Mouse (Mus musculus) ovary, postnatal 36 days (tissue): ENCODE data around the gene Usp48.
"Not testable (repeated sequence)": the region's sequence is repeated elsewhere in the genome, so short reads cannot be mapped to it uniquely, and the experiment has no call there.

Experiments used
- DNase-seq: peaks from one replicate; pipeline ENCODE4 v3.0.0; 2022; ENCODE audit warnings: low spot score, mixed read lengths

The Usp48 gene

DNA sequence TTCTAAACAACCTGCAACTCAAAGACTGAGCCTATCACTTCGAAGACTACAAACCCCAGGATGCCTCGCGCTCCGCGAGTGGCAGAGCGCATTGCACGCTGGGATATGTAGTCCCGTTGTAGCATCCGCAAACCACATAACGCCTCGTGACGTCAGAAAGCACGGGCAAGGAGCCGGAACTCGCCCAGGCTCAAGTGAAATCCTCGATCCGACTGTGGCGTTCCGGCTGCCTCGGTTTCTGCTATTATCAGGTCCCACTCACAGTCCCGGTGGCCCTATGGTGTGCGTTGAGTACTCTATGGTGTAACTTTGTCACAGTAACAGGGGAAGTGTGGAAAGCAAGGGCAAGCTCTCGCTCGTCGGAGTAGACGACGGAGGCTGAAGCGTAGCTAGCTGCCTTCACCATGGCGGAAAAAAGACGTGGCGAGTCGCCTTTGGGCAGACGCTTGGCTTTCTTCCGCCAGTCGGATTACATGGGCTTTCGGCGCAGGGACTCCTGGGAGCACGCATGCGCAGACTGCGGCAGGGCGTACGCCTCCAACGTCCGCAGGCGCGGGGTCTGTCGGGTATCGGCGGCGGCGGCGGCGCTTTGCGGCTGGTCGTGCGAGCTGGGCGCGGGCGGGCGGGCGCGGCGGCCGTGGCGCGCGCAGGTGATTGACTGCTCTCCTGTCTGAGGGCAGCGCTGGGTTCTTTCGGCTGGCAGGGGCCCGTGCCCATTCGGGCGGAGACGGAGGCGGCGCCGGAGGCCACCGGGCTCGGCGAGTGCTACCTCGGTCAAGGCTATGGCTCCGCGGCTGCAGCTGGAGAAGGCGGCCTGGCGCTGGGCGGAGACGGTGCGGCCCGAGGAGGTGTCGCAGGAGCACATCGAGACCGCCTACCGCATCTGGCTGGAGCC, at the start of gene Usp48:
Gene Usp48, plus strand, starts transcription at position 155 of the 895 bp plus-strand sequence.
- DNase-seq = peak; percentile 99

DNA sequence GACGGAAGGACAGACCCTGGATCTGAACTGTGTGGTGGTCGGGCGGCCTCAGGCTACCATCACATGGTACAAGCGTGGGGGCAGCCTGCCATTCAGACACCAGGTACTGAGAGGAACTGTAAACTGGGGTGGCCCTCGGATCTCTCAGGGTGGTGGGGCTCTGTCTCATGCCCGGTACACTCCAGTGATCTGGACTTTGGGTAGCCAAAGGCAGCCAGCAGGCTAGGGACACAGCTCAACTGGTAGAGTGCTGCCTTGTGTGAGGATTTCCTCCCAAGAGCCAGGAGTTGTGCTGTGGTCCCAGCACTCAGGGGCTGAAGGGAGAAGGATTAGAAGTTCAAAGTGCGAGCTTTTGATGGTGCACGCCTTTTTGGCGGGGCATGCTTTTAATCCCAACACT, 48.0 kb upstream of the Usp48 start:
- DNase-seq = no peak

DNA sequence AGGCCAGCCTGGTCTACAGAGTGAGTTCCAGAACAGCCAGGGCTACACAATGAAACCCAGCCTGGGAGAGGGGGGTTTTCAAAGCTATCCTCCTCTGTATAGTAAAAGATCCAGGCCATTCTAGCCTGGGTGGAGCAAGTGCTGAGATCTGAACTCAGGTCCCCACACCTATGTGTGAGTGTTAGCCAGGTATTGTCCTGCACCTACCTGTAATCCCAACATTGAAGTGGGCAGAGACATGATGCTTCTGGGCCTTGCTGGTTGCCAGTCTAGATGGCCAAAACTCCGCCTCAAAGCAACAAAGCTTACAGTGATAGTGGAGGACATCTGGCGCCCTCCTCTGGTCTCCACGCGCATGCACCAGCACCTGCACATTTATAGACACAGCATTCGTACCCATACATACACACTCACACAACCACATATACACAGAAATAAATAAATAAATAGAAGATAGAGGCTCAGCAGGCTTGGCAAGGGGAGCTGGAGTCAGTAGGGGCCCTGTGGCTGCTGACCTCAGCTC, 47.5 kb upstream of the Usp48 start:
- DNase-seq = peak; percentile 35

DNA sequence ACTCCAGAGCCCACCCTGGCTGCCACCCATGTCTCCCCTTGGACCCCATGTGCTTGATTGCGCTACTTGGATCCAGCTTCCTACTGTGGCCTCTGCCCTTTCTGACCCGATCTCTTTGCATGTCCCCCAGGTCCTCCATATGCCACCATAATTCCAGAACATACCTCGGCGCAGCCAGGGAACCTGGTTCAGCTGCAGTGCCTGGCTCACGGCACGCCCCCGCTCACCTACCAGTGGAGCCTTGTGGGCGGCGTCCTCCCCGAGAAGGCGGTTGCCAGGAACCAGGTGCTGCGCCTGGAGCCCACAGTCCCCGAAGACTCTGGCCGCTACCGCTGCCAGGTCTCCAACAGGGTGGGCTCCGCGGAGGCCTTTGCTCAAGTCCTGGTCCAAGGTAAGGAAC, 40.1 kb upstream of the Usp48 start:
- DNase-seq = no peak

GRCm38 (mm10) chr4:137556673-137557210, 36.8 kb upstream of the Usp48 start:
- DNase-seq = no peak

DNA sequence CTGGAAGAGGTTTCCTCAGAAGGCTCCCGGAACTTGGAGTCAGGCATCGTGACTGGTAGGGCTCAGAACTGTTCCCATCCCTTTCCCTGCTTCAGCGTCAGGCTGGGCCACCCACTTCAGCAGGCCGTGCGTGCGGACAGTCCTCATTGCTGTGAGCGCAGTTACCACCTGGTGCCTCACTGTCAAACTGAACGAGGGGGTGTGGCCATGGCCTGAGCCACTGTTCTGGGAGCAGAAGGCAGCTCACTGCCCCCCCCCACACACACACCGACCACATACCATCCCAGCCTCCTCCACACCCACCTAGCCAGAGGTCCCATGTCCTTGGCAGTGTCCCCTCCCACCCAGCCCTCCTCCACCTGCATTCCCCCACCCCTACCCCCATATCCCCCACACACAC, 23.7 kb upstream of the Usp48 start:
- no peak for DNase-seq

GRCm38 (mm10) chr4:137574469-137574868, 19.1 kb upstream of the Usp48 start, which contains the start of gene Ldlrad2:
TSS of gene Ldlrad2 (minus strand) at chr4:137574569.
- no peak for DNase-seq

DNA sequence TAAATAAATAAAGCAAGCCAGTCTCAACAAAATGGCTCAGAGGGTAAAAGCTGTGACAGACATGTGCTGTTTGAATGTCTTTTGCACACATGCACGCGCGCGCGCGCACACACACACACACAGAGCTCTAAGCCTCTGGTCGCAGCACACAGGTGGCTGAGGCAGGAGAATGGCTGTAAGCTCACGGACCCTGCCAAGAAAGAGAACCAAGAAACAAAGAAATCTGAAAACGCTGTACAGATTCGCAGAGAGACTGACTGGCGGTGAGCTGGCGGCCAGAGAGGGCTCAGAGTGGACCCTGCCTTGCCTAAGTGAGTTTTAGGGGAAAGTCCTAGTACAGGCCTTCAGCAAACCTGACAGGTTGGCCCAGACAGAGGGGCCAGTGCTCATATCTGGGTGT, 16.1 kb upstream of the Usp48 start:
- DNase-seq = no peak

GRCm38 (mm10) chr4:137578181-137578845, 15.2 kb upstream of the Usp48 start:
- peak; percentile 65 for DNase-seq

DNA sequence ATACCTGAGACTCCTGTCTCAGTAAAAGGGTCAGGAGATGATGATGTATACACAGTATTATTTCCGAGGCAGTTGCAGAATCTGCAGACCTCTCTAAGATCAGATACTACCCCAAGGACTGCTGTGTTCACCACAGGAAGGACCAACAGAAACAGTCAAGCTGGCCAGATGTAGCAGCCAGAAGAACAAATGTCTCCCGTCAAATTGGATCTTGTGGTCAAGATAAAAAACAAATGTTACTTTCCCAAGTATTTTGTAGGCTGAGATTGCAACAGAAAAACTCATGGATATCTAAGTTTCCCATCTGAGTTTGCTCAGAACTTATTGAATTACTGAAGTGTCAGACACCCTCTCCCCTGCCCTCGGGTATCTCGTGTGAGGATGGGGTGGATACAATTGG, 13.8 kb upstream of the Usp48 start:
- DNase-seq = no peak

GRCm38 (mm10) chr4:137580299-137580698, 13.3 kb upstream of the Usp48 start:
- DNase-seq = no peak

DNA sequence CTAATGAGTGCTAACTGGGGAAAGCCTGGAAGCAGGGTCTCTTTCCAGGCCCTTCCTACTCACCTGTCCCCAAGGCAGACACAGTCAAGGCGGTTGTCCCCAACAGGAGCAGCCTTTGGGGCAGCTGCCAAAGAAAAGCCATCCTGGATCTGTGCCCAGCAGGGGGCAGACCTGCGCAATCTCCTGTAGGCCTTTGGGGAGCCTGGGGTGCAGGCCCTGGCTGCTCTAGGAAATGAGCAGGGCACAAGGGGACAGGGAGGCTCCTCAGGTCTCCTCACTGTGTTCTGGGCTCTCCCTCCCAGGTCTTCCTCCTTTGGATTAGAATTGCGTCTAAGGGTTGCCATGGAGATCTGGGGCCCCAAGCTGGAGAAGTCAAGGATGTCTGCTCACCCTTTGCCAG, 11.7 kb upstream of the Usp48 start:
- DNase-seq = peak; percentile 70

DNA sequence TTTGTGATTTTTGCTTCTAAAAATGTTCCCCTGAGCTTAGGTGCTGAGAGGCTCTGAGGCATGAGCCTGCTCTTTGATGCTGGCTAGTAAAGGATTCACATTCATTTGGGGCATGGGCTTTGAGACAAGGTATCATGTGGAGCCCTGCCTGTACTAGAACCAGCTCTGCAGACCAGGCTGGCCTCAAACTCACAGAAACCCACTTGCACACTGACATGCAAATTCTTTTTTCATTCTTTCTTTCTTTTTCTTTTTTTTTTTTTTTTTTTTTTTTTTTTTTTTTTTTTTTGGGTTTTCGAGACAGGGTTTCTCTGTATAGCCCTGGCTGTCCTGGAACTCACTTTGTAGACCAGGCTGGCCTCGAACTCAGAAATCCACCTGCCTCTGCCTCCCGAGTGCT, 4.5 kb upstream of the Usp48 start:
- not testable (repeated sequence) for DNase-seq

- no peak for DNase-seq
These were observed 4.0 kb upstream of the Usp48 start for GRCm38 (mm10) chr4:137589586-137589985.

GRCm38 (mm10) chr4:137590961-137591360, 2.6 kb upstream of the Usp48 start:
- peak; percentile 38 for DNase-seq

GRCm38 (mm10) chr4:137594496-137595270, 1.1 kb downstream of the Usp48 start:
- DNase-seq = no peak

DNA sequence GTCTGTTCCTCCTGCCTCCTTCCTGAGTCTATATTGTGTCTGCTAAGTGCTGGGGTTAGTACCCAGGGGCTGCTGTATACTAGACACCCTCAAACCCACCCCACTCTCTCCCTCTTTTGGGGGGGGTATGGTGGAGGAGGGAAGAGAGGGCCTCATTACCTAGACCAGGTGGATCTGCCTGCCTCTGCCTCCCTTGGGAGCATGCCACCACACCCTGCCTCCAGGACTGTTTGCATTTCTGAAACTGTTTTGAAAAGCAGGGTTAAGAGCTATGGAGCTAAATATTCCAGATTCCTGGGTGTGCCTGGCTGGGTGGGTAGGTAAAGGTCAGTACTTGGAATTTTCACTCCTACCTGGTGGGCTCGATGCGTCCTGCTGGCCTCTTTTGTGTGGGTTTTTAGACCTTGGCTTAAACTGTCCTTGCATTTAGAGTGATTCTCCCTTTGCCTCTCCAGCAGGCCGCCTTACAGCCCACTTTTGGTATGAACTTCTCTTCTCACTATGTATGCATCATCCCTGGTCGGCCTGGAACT, 3.6 kb downstream of the Usp48 start:
- DNase-seq = no peak

- no peak for DNase-seq
These were observed 5.0 kb downstream of the Usp48 start for GRCm38 (mm10) chr4:137598577-137598976.

DNA sequence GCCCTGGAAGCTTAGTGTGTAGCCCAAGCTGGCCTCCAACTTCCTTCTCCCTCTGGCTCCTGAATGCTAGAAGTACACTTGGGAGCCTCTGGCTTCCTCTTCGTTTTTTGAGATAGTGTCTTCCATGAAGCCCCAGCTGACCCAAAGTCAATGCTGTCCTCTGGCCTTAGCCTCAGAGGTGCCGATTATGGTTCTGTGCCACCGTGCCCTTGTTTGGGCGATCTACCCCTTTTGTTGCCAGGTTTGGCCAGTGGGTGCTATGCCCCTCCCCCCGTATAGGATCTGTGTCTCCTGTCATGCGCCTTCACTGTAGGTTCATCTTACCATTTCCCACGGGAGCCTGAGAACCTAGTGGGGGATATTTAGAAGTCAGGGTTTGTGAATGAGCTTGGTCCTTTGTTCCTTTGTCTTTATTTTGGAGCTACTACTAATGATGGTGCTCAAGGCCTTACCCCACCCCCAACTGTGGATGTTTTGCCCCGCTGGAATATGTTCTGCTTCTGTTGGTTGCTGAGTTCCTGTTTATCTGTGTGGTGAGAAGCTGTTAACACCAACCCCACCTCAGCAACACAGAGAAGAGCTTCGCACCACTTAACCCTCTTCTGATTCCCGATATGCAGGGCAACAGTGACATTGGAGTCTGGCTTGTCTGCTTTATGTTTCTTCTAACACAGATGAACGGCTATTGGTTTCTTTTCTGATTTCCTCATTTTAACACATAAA, 10.1 kb downstream of the Usp48 start:
- DNase-seq = no peak

DNA sequence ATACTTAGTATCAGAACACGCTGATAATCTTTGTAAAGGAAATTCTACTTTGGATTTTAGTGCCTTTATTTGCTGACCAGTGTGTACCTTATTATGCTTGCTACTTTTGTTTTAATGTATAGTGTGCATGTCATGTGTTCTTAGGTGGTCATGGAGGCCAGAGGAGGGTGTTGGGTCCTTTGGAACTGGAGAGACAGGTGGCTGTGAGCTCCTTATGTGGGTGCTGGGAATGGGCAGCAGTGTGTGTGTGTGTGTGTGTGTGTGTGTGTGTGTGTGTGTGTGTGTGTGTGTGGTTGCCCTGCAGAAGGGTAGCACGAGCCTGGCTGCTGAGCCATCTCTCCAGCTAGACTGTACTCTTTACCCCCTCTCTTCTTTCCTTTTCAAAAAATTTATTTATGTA, 13.5 kb downstream of the Usp48 start:
- no peak for DNase-seq

GRCm38 (mm10) chr4:137609281-137609680, 15.7 kb downstream of the Usp48 start:
- no peak for DNase-seq
